Mouse (Mus musculus) ES-Bruce4 (cell line): ENCODE results near the gene Strip1.

Experiments
- CTCF ChIP-seq: IDR thresholded peaks from one replicate; pipeline ENCODE4 v1.8.1; 2011; ENCODE audit warnings: low read depth, low read length
- POLR2A ChIP-seq: IDR thresholded peaks from one replicate; pipeline ENCODE4 v1.8.1; 2011; ENCODE audit warnings: low read length; ENCODE audit not compliant: insufficient read depth

DNA sequence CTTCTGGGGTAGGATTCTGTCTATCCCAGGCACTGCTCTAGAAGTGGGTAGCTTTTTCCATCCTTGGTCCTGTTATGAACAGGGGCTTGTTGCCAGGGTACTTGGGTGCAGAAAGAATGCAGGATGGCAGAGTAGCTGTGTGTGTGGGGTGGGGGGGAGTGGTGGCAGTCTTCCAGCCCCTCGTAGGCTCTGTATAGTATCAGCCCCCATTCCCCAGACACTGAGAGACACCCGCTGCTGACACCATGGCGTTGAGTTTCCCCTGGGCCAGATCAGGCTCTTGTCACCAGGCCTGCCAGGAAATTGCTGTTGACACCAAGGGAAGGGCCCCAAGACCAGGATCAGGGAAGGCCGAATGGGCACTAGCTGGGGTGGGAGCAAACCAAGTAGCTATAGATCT, 62.8 kb downstream of the Strip1 start:
- TF ChIP-seq CTCF (no peak), POLR2A (no peak)
